Mouse (Mus musculus) bone marrow, adult 2 months (tissue): Measurements from ENCODE around the gene Rgl3.

Experiments
- CTCF ChIP-seq: fragments of 200-500 bp; IDR thresholded peaks from 2 replicates; pipeline ENCODE4 v1.5.1; 2011; ENCODE audit warnings: low read length, control low read depth; ENCODE audit not compliant: control insufficient read depth, insufficient read depth
- POLR2A ChIP-seq: fragments of 200-500 bp; IDR thresholded peaks from 2 replicates; pipeline ENCODE4 v1.6.1; 2011; ENCODE audit warnings: low read depth, mild to moderate bottlenecking, control low read depth, low read length, borderline replicate concordance; ENCODE audit not compliant: control insufficient read depth

- no peak for TF ChIP-seq CTCF
- no peak for TF ChIP-seq POLR2A
Measured at GRCm38 (mm10) chr9:21923490-21924098, 65.7 kb downstream of the Rgl3 start.
